Mouse (Mus musculus): ENCODE measurements around the gene Oprd1.

Gene Oprd1

DNA sequence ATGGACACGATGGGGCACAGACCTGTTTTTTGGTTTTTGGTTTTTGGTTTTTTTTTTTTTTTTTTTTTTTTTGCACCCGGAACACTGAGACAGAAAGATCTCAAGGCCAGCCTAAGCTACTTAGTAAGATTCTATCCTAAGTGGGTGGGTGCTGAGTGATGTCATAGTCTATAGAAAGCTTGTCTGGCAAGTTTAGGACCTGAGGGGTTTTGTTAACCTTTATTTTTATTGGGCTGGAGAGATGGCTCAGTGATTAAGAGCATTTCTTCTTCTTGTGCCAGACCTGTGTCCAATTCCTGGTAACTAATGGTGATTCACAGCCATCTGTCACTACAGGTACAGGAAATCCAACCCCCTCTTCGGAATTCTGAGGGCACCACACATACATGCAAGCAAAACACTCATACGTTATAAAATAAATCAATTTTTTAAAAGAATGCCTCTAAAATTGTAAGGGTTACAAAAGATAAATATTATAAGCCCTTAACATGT is 63.7 kb downstream of the Oprd1 start:
- no peak for DNase-seq (ENCODE audit: low read depth, low spot score)

DNA sequence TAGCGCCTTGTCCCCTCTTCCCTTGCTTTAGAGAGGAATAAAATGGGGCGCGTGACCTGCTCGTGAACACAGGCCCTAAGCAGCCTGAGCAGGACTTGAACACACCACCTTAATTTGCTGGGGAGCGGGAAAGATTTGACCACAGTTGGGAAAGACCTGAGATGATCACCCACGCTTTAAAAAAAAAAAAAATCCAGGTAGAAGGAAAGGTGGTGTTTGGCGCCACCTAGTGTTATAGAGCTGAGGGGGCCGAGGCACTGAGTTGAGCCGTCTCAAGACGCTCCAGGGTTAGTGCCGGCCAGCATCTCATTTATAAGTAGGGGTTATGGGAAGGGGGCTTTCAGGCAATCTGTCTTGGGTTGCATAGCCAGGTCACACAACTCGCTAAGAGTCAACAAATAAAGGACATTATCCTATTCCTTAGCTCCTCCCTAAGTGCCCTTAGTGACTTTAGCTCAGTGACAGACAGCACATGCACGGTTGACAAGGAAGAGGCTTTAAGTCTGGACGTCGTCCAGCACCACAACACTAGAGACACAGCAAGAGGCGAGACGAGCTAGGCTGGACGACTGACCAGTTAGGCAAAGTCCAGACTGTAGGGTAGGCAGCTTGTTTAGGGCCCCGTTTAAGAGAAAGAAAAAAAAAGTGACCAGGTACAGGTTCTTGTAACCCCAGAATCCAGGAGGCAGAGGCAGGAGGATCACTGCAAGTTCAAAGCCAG is 64.6 kb downstream of the Oprd1 start:
- peak; percentile 65 for DNase-seq (ENCODE audit: low read depth, low spot score)

DNA sequence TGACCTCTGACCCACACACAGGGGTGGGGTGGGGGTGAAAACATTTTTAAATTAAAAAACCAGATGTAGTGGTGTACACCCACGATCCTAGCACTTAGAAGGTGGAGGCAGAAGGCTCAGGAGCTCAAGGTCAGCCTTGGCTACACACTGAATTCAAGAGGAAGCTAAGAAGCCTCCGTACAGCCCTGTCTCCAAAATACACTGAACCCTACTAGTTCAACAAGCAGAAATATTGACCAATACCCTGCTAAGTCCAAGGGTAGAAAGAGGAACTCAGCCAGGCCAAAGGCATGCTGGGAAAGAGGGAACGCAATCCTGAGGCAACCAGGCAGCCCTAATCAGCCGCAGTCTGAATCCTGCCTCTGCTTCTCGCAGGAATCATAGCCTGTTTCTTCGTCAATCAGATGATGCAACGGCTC is 66.0 kb downstream of the Oprd1 start:
- DNase-seq (ENCODE audit: low read depth, low spot score): no peak

DNA sequence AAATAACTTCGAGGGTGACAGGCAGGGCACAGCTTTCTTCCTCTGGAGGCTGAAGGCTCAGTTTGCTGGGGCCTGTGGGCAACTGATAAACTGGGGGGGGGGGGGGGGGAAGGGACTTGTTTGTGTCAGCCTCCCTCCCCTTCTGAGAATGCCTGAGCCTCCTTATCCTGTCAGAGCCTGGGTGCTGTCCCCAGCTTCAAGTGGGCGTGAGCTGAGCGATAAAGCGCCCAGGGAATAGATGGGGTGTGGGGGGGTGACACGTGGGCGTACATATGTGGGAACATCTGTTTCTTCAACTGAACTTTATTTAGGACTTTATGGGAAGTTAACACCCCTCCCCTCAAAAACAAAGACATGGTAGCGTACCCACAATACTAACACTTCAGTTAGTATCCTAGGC is 66.8 kb downstream of the Oprd1 start:
- no peak for DNase-seq (ENCODE audit: low read depth, low spot score)

DNA sequence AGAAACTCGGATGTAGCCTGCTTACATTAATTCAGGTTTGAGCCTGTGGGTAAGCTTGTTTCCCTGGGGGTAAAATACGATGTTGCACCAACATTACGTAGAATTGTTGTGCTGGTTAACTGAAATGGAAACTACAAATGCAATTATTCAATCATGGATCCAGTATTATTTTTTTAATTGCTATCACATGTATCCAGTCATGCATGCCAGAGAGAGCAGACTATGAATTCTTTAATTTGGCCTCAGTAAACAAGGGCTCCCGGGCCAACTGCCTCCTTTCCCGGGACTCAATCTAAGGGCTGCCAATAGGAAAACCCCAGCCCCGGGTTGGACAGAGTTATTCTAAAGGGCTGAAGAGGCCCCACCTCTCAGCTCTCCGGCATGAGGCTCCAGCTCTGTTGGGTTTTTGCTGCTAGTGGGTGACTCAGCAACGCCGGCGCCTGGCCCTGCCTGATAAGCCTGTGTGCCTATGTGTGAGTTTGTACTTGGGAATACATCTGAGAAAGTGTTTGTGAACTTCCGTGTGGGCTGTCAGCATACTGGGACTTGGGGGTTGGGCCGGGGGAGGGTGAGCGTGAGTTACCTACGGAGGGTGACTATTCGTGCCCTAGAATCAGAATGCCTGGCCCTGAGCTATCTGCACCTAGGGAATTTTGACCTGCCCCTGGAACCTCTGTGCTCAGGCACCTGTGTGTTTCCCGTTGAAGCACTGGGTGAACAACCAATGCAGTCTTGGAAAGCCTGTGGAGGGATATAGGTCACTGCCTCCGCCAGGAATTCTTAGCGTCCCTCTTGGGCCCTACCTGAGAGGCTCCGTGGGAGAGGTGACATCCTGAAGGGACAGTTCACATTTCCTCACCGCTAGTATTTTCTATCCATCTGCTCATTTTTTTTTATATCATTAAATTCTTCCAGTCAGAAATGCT is 67.5 kb downstream of the Oprd1 start:
- DNase-seq (ENCODE audit: low read depth, low spot score): no peak

DNA sequence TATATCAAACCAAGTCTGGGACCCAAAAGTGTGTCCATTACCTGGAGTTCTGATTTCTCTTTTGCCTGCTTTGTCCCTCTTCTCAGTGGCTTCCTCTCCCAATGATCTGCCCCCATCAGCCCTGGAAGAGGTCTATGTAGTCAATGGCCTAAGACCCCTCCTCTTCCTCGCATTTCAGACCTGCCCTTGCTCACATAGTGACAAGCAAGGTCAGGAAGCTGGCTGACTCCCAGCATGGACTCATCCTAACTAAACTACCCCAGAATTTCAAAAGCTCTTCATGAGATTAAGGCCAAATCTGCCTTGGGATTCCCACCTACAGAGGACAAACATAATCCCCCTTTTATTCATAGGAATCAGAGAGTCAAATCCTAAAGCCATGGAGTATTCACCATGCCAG is 68.5 kb downstream of the Oprd1 start:
- no peak for DNase-seq (ENCODE audit: low read depth, low spot score)

DNA sequence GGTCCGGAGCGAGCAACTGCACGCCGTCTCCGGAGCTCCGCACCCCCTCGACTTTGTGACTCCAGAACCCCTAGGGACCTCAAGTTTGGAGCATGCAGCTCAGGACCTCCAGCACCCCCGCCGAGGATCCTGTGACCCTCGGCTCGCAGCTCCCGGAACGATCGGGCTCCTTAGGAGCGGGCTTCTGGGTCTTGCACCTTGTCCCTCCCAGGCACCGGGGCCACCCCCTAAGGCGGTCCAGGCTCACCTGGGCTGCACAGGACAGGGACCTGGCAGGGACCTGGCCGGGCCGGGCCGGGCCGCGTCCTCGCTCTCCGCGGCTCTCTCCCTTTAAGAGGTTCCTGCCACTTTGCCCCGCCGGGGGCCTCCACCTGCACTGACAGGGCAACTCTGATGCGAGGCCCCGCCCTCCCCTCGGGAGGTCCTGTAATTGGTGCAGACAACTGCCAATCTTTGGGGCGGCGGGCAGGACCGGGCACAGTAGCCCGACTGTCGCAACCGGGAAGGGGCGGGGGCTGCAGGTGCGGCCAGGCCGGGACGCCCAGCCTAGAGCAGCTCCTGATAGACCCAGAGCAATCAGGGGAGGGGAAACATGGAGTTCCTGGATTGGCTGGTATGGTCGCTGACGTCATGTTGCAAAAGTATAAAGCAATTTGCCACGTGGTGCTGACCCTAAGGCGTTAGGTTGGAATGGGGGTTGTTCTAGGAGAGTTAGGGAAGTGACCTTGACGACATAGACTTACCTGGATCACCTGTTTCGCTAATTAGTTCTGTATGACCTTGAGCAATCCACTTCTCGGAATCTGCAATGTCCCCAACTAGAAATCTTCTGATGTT is 69.1 kb downstream of the Oprd1 start, which contains the start of gene Epb41:
TSS of gene Epb41 (minus strand) at position 389 of the 837 bp plus-strand sequence.
- peak; percentile 96 for DNase-seq (ENCODE audit: low read depth, low spot score)

DNA sequence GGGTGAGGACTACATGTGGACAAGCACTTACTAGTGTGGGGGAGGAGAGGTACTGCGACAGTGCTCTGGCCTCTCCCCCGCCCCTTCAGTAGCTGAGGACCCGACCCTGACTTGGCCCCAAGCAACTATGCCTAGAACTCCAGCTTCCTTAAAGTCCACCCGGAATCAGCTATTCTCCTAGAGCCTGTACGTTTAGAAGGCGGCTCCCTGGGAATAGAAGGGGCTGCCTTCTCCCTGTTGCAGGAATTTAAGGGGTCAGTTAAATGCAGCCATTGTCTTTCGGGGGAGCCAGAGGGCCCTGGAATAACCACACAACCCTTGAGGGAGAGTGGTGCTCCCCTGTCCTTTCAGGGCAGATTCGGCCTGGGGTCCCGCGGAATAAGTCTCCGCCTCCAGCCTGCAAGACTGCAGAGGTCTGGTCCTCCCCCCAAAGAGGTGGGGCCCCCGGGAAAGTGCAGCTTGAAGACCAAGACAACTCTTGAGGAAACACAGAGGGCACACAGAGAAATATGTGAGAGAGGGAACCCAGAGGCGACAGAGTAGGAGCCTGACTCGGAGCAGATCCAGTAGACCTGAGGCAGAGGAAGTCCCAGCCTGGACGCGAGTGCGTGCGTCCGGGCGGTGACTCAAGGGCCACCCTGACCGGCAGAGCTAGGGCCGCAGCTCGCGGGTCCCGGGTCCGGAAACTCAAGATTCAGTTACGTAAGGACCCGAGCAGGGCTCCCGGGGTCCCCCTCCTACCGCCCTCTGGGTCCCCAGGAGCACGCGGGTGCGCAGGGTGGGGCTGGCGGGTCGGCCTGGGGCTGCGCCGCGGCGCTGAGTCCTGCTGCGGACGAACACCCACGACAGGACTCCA is 70.0 kb downstream of the Oprd1 start, which contains the start of gene Gm10300:
TSS of gene Gm10300 (plus strand) at position 621 of the 856 bp plus-strand sequence.
- DNase-seq (ENCODE audit: low read depth, low spot score): no peak

DNA sequence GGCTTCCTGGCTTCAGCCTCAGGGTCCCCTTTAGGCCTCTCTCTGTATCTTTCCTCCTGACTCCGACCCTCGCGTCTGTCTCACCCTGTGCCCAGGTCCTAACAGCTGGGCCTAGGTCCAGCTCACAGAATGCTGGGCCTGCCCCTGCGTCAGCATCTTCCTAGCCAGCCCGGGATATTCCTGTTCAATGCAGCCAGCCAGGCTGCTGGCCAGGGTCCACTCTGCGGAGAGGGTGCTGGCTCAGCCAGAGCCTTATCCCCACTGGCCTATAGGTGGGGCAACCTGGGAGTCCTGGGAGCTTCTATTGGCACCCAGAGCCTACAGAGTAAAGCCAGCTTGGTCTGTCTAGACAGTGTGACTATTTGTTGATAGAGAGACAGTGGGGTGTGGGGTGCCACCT is 71.3 kb downstream of the Oprd1 start:
- DNase-seq (ENCODE audit: low read depth, low spot score): no peak

DNA sequence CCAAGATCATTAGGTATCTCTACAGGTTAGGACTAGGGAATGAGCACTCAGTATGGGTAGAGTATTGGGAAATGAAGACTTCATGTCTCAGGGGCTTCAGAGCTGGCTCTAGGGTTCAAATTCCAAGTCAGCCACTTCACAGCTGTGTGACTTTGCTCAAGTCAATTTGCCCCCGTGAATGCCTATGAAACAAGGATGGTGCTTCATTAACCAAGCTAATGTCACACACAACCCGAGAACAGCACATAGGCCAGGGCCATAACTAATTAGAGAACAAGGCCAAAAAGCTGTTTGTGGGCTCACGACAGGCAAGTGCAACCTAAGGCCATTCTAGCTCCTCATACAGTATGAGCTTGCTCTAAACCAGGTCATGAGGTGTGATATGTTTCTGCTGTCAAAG is 72.1 kb downstream of the Oprd1 start:
- DNase-seq (ENCODE audit: low read depth, low spot score): no peak

DNA sequence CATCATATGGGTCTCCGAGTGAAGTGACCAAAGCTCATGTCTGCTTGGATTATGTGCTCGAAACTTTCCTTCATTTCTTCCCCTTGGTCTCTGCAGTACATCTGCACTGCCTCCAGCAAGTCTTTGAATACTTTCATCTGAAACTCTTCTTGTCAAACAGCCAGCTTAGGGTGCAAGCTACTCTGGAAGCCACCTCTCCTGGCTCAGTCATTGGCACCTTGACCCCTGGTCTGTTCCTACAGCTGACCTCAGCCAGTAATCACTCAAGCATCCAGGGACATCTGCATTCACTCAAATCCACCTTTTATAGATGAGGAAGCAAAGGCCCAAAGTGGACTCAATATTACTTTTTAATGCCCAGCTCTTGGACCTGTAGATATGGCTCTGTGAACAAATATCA is 72.6 kb downstream of the Oprd1 start:
- no peak for DNase-seq (ENCODE audit: low read depth, low spot score)

DNA sequence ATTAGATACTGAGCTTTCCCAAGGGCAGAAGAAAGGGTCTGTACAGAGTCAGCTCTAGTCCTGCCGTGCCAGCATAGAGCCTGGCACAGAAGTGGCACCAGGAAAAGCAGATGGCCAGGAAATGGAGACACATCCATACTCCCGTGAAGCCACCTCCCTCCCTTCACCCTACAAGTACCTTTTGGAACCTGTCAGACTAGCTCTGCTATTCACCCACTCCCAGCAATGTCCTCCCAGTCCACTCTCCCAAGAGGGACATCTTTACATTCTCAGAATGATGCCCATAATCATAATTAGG is 76.4 kb downstream of the Oprd1 start:
- no peak for DNase-seq (ENCODE audit: low read depth, low spot score)

DNA sequence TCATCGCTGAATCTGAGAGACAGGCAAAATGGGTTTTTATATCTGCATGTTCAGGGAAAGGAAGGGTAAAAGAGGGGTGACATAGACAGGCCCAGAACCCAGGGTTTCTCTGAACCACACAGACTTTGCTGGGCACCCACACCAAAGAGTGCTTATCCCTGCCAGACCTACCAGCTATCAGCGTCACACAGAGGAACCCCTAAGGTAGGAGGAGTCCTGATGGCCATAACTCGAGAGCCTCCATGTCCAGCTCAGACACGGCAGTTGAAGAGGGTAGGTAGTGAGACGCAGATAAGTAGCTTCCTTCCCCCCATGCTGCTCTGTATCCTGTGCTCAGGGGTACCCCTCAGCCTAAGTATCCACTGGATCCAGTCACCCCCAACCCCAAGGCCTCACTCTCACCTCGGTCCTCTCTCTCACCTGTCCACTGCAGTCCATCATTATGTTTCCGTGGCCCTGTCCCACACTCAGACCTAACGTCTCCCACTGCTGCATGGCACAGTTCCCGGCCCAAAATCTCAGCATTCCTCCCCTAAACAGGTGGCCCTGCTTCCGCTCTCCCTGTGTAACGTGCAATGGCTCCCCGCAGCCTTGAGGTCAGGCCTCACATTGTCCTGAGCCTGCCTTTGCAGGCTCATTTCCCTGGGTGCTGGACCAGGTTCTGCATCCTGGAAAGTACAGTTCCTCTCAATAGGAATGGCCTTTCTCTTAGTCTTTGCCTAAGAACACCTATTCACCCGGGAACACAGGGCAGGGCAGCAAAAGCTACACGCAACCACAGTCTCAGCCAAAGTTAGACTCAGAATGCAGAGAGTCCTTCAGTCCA is 77.0 kb downstream of the Oprd1 start:
- no peak for DNase-seq (ENCODE audit: low read depth, low spot score)

DNA sequence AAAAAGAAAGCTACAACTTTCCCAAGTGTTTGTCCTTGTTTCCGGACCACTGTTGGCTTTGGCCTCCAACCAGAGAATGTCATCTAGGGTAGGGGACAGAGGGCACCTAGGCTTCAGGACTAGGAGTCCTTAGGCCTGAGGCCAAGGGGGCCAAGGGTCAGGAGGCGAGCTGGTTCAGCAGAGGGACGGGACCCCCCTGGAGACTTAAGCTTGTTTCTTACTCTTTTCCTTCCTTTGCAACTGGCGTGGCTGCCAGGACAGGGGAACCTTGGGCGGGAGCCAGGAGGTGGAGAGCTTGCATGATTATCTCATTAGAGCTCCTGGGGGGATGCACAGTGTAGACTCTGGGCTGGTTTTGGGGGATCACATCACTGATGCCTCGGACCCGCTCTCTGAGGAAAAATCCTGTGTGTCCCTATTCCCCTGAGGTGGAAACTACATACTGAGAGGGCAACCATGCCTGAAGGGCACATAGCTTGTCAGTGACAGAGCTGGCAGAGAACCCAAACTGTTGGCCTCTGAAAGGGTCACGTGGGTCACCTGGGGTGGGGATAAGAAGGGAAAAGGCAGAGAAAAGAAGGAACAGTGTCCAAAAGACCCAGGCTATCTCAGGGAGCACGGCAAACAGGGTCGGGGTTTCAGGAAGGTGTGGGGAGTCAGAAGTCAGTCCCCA is 78.0 kb downstream of the Oprd1 start:
- no peak for DNase-seq (ENCODE audit: low read depth, low spot score)

DNA sequence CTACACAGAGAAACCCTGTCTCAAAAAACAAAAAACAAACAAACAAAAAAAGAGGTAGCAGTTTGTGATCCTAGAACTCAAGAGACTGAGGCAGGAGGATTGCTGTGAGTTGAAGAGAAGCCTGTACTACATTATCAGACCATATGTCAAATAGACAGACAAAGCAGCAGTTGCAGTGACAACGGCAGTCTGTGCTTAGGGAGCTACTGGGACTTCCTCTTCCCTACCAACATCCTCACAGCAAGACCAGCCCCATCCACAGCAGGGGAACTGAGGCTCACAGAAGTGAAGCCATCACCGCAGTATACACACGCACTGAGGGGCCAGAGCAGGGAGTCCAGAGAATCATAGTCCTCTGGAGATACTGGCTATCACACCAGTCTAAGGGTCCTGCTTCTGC is 78.7 kb downstream of the Oprd1 start:
- DNase-seq (ENCODE audit: low read depth, low spot score): no peak

DNA sequence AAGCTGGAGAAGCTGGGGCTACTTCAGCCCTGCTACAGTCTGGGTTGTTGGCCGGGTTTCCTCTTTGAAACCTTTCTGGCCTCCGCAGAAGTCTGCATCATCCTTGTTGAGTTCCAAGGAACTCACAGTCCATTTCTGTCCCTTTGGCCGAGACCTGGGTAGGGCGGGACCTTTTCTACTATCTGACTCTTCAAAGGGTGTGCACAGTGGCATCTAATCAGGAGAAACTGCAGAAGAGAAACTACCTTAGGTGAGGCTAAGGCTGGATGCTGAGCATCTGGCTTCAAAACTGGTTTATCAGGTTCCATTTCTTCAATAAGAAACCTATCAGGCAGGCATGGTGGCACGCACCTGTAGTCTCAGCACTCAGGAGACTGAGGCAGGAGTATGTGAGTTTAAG is 79.7 kb downstream of the Oprd1 start:
- DNase-seq (ENCODE audit: low read depth, low spot score): no peak

DNA sequence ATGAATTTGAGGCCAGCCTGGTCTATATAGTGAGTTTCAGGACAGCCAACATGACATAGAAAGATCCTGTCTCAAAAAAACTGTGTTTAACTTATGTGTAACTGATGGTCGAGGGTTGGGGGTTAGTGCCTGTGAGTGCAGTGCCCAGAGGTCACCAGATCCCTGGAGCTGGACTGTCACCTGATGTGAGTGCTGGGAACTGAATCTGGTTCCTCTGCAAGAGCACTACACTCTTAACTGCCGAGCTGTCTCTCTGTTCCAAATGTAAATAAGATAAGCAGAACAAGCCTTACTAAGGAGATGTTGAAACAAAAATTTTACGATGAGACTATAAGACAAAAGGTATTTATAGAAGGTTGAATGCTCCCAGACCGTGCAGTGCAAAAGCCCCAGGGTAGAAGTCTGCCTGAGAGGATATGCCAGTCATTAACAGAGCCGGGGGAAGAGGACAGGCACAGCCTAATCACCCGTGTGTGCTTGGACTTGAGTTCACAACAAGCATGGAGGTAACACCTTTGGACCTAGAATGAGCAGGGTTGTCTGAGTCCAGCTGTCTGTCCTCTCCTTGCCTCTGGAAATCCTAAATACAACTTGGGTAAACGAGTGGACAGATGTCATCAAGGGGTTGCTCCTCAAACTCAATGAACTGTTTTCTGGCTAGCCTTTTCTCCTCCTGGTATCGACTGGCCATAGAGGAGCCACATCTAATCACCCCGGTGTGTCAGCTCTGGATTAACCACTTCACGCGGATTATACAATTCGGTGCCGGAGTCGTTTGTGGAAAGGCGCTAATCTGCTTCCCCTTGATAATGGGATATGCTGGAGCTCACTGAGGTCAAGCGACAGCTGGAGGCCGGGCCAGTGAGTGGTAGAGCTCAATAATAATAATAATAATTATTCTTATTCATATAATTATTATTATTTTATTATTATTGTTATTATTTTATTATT is 81.1 kb downstream of the Oprd1 start:
- peak; percentile 83 for DNase-seq (ENCODE audit: low read depth, low spot score)

DNA sequence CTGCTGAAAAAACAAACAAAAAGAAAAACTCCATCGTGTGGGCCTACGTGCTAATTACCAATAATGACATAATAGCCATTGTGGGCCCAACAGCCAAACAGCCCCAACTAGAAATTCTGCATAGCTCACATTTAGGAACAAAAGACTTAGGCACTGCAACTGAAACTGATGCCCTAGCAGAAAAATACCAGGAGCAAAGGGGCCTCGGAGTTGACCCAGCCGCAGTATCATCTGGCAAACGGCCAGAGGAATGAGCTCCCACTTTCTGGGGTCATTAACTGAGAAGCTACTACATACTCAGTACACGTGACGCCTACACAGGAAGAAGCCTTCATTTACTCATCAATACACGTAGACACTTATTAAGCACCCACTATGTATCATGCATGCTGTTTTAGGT is 82.0 kb downstream of the Oprd1 start:
- DNase-seq (ENCODE audit: low read depth, low spot score): no peak
